Mouse (Mus musculus): Measurements from ENCODE around the gene Dennd4a.

GRCm38 (mm10) chr9:64789887-64790400, 21.2 kb upstream of the Dennd4a start:
- no peak for TF ChIP-seq GATA1 (IDR thresholded peaks at IDR 0.05; ENCODE audit: borderline replicate concordance, low read length)
- TF ChIP-seq FLI1 (IDR thresholded peaks at IDR 0.05; ENCODE audit: low read length): no peak

All from megakaryocyte, embryonic 14.5 days (primary cell).